Mouse (Mus musculus): ENCODE data around the gene Rnf227. TPM values are rescaled to one million over a fixed set of nuclear protein-coding genes. Genes with fewer than 3 reads are reported as not detected.
A peak's percentile ranks its signal among the peaks of the same experiment; 100 is the strongest.

The Rnf227 gene
- polyA plus RNA-seq (2012; rRNA removed): 4.4 and 5.7 TPM in 2 replicates

DNA sequence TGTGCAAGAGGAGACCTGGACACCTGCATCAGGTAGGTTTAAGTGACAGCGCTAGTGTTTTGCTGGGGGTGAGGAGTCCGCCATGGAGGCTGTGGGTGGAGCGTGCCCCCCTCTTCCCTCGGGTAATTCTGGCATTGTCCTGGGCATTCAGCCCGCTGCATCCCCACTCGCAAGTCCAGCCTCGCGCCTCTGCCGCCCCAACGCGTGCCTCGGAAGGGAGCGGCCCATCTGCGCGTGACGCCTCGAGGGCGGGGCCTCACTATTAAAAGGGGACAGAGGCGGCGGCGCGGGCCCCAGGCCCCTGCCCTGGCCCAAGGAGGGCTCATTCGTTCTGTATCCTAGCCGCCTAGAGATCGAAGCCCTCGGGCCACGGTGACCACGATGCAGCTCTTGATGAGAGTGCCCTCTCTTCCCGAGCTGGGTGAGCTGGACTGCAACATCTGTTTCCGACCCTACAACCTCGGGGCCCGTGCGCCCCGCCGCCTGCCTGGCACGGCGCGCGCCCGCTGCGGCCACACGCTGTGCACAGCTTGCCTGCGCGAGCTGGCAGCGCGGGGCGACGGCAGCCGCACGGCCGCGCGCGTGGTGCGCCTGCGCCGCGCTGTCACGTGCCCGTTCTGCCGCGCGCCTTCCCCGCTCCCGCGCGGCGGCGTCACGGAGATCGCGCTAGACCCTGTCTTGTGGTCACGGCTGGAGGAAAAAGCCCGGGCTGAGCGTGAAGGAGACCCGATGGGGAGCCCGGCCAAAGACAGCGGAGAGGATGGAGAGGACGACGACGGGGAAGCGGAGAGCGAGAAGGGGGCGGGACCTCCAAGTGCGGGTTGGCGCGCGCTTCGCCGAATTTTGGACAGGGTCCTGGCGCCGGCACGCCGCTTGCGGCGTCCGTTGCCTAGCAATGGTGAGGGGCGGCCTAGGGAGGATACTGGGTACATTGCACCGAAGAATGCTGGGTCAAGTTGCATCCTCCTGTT is at the start of gene Rnf227:
Gene Rnf227, plus strand, starts transcription at position 301 of the 971 bp plus-strand sequence.
- Histone ChIP-seq H3K4me3 (ENCODE audit: control insufficient read depth, low read depth, low read length) (peak within 1 kb of the TSS; percentile 95), H3K27ac (ENCODE audit: control insufficient read depth, insufficient read depth, low read depth, low read length) (peak within 1 kb of the TSS; percentile 72), H3K4me1 (ENCODE audit: control insufficient read depth, insufficient read depth, low read length) (peaks cover 9% of the 10 kb centered on the region), H3K27me3 (ENCODE audit: control insufficient read depth, insufficient read depth, low read length) (no peaks in the 10 kb centered on the region), H3K36me3 (ENCODE audit: control insufficient read depth, insufficient read depth, low read length) (0 out of 2 replicates have a peak, but pooled peaks cover 1% of the 10 kb centered on the region)
- no peak for TF ChIP-seq CTCF (IDR thresholded peaks at IDR 0.05; ENCODE audit: control insufficient read depth, insufficient read depth, insufficient replicate concordance, low read depth, low read length)
- no peak for TF ChIP-seq POLR2A (IDR thresholded peaks at IDR 0.05; ENCODE audit: control insufficient read depth, low read depth, low read length)

GRCm38 (mm10) chr11:69291111-69291510 is 49.1 kb upstream of the Rnf227 start:
- H3K36me3 ChIP-seq (ENCODE audit: control insufficient read depth, insufficient read depth, low read length): no peaks in the 10 kb centered on the region
- H3K27ac ChIP-seq (ENCODE audit: control insufficient read depth, insufficient read depth, low read depth, low read length): no peak overlapping the region
- no peaks in the 10 kb centered on the region for H3K27me3 ChIP-seq (ENCODE audit: control insufficient read depth, insufficient read depth, low read length)
- no peaks in the 10 kb centered on the region for H3K4me1 ChIP-seq (ENCODE audit: control insufficient read depth, insufficient read depth, low read length)
- H3K4me3 ChIP-seq (ENCODE audit: control insufficient read depth, low read depth, low read length): no peak overlapping the region
- TF ChIP-seq POLR2A (IDR thresholded peaks at IDR 0.05; ENCODE audit: control insufficient read depth, low read depth, low read length) (no peak), CTCF (IDR thresholded peaks at IDR 0.05; ENCODE audit: control insufficient read depth, insufficient read depth, insufficient replicate concordance, low read depth, low read length) (no peak)

DNA sequence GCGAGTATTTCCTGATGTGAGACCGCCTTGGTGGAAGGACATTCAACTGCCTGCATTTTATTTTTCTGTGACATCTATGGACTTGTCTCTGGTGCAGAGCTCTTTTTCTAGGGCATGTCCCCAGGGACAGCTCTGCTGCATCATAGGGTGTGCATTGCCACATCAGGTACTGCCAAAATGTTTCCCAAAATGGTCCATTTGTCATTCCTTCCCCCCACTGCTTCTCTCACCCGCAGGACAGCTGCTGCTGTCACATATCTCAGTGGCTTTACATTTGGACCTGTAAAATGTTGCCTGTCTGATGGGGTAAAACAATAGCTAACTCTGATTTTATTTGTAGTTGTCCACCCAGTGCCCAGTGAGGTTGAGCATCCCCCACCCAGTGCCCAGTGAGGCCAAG is 45.0 kb upstream of the Rnf227 start:
- Histone ChIP-seq H3K27ac (ENCODE audit: control insufficient read depth, insufficient read depth, low read depth, low read length) (no peak overlapping the region), H3K4me1 (ENCODE audit: control insufficient read depth, insufficient read depth, low read length) (no peaks in the 10 kb centered on the region), H3K4me3 (ENCODE audit: control insufficient read depth, low read depth, low read length) (peak overlapping the region; percentile 59; the same call in 1 of the 2 replicates), H3K36me3 (ENCODE audit: control insufficient read depth, insufficient read depth, low read length) (peaks cover 4% of the 10 kb centered on the region), H3K27me3 (ENCODE audit: control insufficient read depth, insufficient read depth, low read length) (no peaks in the 10 kb centered on the region)
- TF ChIP-seq CTCF (IDR thresholded peaks at IDR 0.05; ENCODE audit: control insufficient read depth, insufficient read depth, insufficient replicate concordance, low read depth, low read length): no peak
- TF ChIP-seq POLR2A (IDR thresholded peaks at IDR 0.05; ENCODE audit: control insufficient read depth, low read depth, low read length): no peak

- Histone ChIP-seq H3K36me3 (ENCODE audit: control insufficient read depth, insufficient read depth, low read length) (peaks cover 4% of the 10 kb centered on the region), H3K4me3 (ENCODE audit: control insufficient read depth, low read depth, low read length) (no peak overlapping the region)
- TF ChIP-seq CTCF (IDR thresholded peaks at IDR 0.05; ENCODE audit: control insufficient read depth, insufficient read depth, insufficient replicate concordance, low read depth, low read length) (no peak), POLR2A (IDR thresholded peaks at IDR 0.05; ENCODE audit: control insufficient read depth, low read depth, low read length) (no peak)
These were observed 42.5 kb upstream of the Rnf227 start for GRCm38 (mm10) chr11:69297799-69298198.

GRCm38 (mm10) chr11:69298231-69298630 is 42.0 kb upstream of the Rnf227 start:
- no peak for TF ChIP-seq POLR2A (IDR thresholded peaks at IDR 0.05; ENCODE audit: control insufficient read depth, low read depth, low read length)
- Histone ChIP-seq H3K27me3 (ENCODE audit: control insufficient read depth, insufficient read depth, low read length) (no peaks in the 10 kb centered on the region), H3K27ac (ENCODE audit: control insufficient read depth, insufficient read depth, low read depth, low read length) (no peak overlapping the region), H3K4me1 (ENCODE audit: control insufficient read depth, insufficient read depth, low read length) (no peaks in the 10 kb centered on the region), H3K36me3 (ENCODE audit: control insufficient read depth, insufficient read depth, low read length) (peaks cover 4% of the 10 kb centered on the region), H3K4me3 (ENCODE audit: control insufficient read depth, low read depth, low read length) (no peak overlapping the region)

More at GRCm38 (mm10) chr11:69297799-69298198, 42.5 kb upstream of the Rnf227 start:
- no peaks in the 10 kb centered on the region for H3K4me1 ChIP-seq (ENCODE audit: control insufficient read depth, insufficient read depth, low read length)
- no peaks in the 10 kb centered on the region for H3K27me3 ChIP-seq (ENCODE audit: control insufficient read depth, insufficient read depth, low read length)
- no peak overlapping the region for H3K27ac ChIP-seq (ENCODE audit: control insufficient read depth, insufficient read depth, low read depth, low read length)

- no peaks in the 10 kb centered on the region for H3K27me3 ChIP-seq (ENCODE audit: control insufficient read depth, insufficient read depth, low read length)
- peaks cover 8% of the 10 kb centered on the region for H3K36me3 ChIP-seq (ENCODE audit: control insufficient read depth, insufficient read depth, low read length)
- no peak overlapping the region for H3K4me3 ChIP-seq (ENCODE audit: control insufficient read depth, low read depth, low read length)
- no peak overlapping the region for H3K27ac ChIP-seq (ENCODE audit: control insufficient read depth, insufficient read depth, low read depth, low read length)
- no peaks in the 10 kb centered on the region for H3K4me1 ChIP-seq (ENCODE audit: control insufficient read depth, insufficient read depth, low read length)
- TF ChIP-seq CTCF (IDR thresholded peaks at IDR 0.05; ENCODE audit: control insufficient read depth, insufficient read depth, insufficient replicate concordance, low read depth, low read length) (no peak), POLR2A (IDR thresholded peaks at IDR 0.05; ENCODE audit: control insufficient read depth, low read depth, low read length) (no peak)
These were observed 37.4 kb upstream of the Rnf227 start for GRCm38 (mm10) chr11:69302817-69303216.

DNA sequence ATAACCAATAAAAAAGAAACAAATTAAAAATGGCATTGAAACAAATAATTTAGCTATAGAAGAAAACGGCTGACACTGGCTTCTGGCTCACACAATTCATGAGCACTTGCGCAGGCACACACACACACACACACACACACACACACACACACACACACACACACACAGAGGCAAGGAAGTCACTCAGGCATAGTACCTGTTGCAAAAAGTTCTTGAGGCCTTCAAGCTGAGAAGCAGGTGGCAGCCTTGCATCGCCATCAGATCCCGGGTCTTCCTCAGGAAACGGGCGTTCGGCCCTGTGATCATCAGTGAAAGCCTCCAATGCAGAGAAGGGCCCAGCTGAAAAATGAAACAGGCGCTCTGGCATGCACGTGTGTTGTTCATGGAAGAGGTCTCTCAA is 35.0 kb upstream of the Rnf227 start:
- Histone ChIP-seq H3K4me3 (ENCODE audit: control insufficient read depth, low read depth, low read length) (no peak overlapping the region), H3K27ac (ENCODE audit: control insufficient read depth, insufficient read depth, low read depth, low read length) (no peak overlapping the region), H3K4me1 (ENCODE audit: control insufficient read depth, insufficient read depth, low read length) (no peaks in the 10 kb centered on the region), H3K27me3 (ENCODE audit: control insufficient read depth, insufficient read depth, low read length) (no peaks in the 10 kb centered on the region), H3K36me3 (ENCODE audit: control insufficient read depth, insufficient read depth, low read length) (peaks cover 7% of the 10 kb centered on the region)
- TF ChIP-seq POLR2A (IDR thresholded peaks at IDR 0.05; ENCODE audit: control insufficient read depth, low read depth, low read length) (no peak), CTCF (IDR thresholded peaks at IDR 0.05; ENCODE audit: control insufficient read depth, insufficient read depth, insufficient replicate concordance, low read depth, low read length) (no peak)
